Mouse (Mus musculus): ENCODE measurements at regions not wholly inside any gene's neighbourhood (a gene's known extent, or its start where the extent isn't known, plus 50 kb on each side); places are given as distances from the start of the nearest gene placed in this dataset.

- no peak for TF ChIP-seq CTCF (IDR thresholded peaks at IDR 0.05)
- H3K4me3 ChIP-seq = no peak overlapping the region
- DNase-seq (ENCODE audit: extremely low spot score in 1 of 2, low spot score in 2 of 2) = no peak
- intact Hi-C loops (cut with DNase I) = no loop called here
- H3K27ac ChIP-seq = no peak overlapping the region
Measured at GRCm38 (mm10) chr5:138875180-138876076, 55.5 kb downstream of the Gm5294 start.

- H3K4me3 ChIP-seq = no peak overlapping the region
- intact Hi-C loops (cut with DNase I) = no loop called here
- TF ChIP-seq CTCF (IDR thresholded peaks at IDR 0.05) = no peak
- no peak for DNase-seq (ENCODE audit: extremely low spot score in 1 of 2, low spot score in 2 of 2)
- H3K27ac ChIP-seq = no peak overlapping the region
Measured at GRCm38 (mm10) chr5:138881649-138882226, 61.9 kb downstream of the Gm5294 start.

GRCm38 (mm10) chr5:138883573-138883972, 63.7 kb downstream of the Gm5294 start:
- H3K4me3 ChIP-seq = no peak overlapping the region
- no peak for TF ChIP-seq CTCF (IDR thresholded peaks at IDR 0.05)
- H3K27ac ChIP-seq = no peak overlapping the region
- no peak for DNase-seq (ENCODE audit: extremely low spot score in 1 of 2, low spot score in 2 of 2)
- intact Hi-C loops (cut with DNase I) = no loop called here

- Histone ChIP-seq H3K4me3 (no peak overlapping the region), H3K27ac (no peak overlapping the region)
- DNase-seq (ENCODE audit: extremely low spot score in 1 of 2, low spot score in 2 of 2) = no peak
- intact Hi-C loops (cut with DNase I) = no loop called here
- no peak for TF ChIP-seq CTCF (IDR thresholded peaks at IDR 0.05)
Measured at GRCm38 (mm10) chr5:138885905-138886304, 66.0 kb downstream of the Gm5294 start.

- intact Hi-C loops (cut with DNase I) = no loop called here
- TF ChIP-seq CTCF (IDR thresholded peaks at IDR 0.05) = no peak
- no peak overlapping the region for H3K4me3 ChIP-seq
- H3K27ac ChIP-seq = no peak overlapping the region
- no peak for DNase-seq (ENCODE audit: extremely low spot score in 1 of 2, low spot score in 2 of 2)
Measured at GRCm38 (mm10) chr5:138888749-138889148, 68.9 kb downstream of the Gm5294 start.

GRCm38 (mm10) chr5:138889760-138890159, 69.9 kb downstream of the Gm5294 start:
- intact Hi-C loops (cut with DNase I) = no loop called here
- TF ChIP-seq CTCF (IDR thresholded peaks at IDR 0.05) = no peak
- Histone ChIP-seq H3K4me3 (no peak overlapping the region), H3K27ac (no peak overlapping the region)
- DNase-seq (ENCODE audit: extremely low spot score in 1 of 2, low spot score in 2 of 2) = no peak

- intact Hi-C loops (cut with DNase I) = no loop called here
- H3K27ac ChIP-seq = no peak overlapping the region
- TF ChIP-seq CTCF (IDR thresholded peaks at IDR 0.05) = no peak
Measured at GRCm38 (mm10) chr5:138894496-138894895, 74.6 kb downstream of the Gm5294 start.

GRCm38 (mm10) chr5:138897255-138897654, 77.4 kb downstream of the Gm5294 start:
- DNase-seq (ENCODE audit: extremely low spot score in 1 of 2, low spot score in 2 of 2) = no peak
- intact Hi-C loops (cut with DNase I) = no loop called here
- TF ChIP-seq CTCF (IDR thresholded peaks at IDR 0.05) = no peak
- Histone ChIP-seq H3K27ac (no peak overlapping the region), H3K4me3 (no peak overlapping the region)

More at GRCm38 (mm10) chr5:138894496-138894895, 74.6 kb downstream of the Gm5294 start:
- no peak overlapping the region for H3K4me3 ChIP-seq
- DNase-seq (ENCODE audit: extremely low spot score in 1 of 2, low spot score in 2 of 2) = peak; percentile 51 to 55

- Histone ChIP-seq H3K27ac (no peak overlapping the region), H3K4me3 (no peak overlapping the region)
- intact Hi-C loops (cut with DNase I) = no loop called here
- no peak for DNase-seq (ENCODE audit: extremely low spot score in 1 of 2, low spot score in 2 of 2)
- TF ChIP-seq CTCF (IDR thresholded peaks at IDR 0.05) = no peak
Measured at GRCm38 (mm10) chr5:138898440-138898839, 78.6 kb downstream of the Gm5294 start.

- TF ChIP-seq CTCF (IDR thresholded peaks at IDR 0.05) = no peak; the same call in 1 of the 2 replicates
- H3K27ac ChIP-seq = no peak overlapping the region
- DNase-seq (ENCODE audit: extremely low spot score in 1 of 2, low spot score in 2 of 2) = peak; percentile 28 to 43
- intact Hi-C loops (cut with DNase I) = loop anchor here (2.0 to 5.0 kb wide), 2 partner anchors 76 to 94 kb away; no protein-coding TSS in a partner anchor
- no peak overlapping the region for H3K4me3 ChIP-seq
Measured at GRCm38 (mm10) chr5:138900952-138901599, 81.2 kb downstream of the Gm5294 start.

- DNase-seq (ENCODE audit: extremely low spot score in 1 of 2, low spot score in 2 of 2) = no peak
- no peak for TF ChIP-seq CTCF (IDR thresholded peaks at IDR 0.05)
Measured at GRCm38 (mm10) chr5:138902316-138902715, 82.4 kb downstream of the Gm5294 start.

More at GRCm38 (mm10) chr5:138902316-138902715, 82.4 kb downstream of the Gm5294 start:
- intact Hi-C loops (cut with DNase I) = loop anchor here (5.0 kb wide), 1 partner anchor 75 kb away; no protein-coding TSS in a partner anchor
- H3K4me3 ChIP-seq = no peak overlapping the region
- no peak overlapping the region for H3K27ac ChIP-seq

All from left cerebral cortex, adult 2 months (tissue).